ENCODE assay signal across 8 mouse cellular contexts in the genomic region with DNA sequence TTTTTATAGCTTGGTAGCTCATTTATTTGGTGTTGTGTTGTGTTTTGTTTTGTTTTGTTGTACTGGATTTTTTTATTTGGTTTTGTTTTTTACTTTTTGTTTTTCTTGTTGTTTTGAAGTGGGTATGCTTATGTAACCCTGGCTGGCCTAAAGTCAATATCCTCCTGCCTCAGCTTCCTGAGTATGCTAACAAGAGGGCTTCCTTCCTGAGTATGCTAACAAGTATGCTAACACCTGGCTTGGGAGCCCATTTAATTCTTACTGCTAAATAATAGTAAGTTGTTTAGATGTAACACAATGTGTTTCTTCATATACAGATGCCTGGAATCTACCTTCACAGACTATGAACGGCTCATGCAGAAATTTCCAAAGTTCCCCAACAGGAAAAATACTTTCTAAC. TPM values are rescaled to one million over a fixed set of nuclear protein-coding genes. Genes with fewer than 3 reads are reported as not detected.
DNase-seq lines count a peak whose midpoint lies in the region; ATAC-seq and TF ChIP-seq lines count a peak whose summit lies in the region.

No protein-coding gene starts in this region.

- peak overlapping the region; percentile 68 for H3K4me2 ChIP-seq in lung, postnatal 0 days (replicated peaks; ENCODE audit: low read depth, low read length)
- H3K4me2 ChIP-seq in intestine, embryonic 16.5 days (ENCODE audit: low read depth, low read length), result peak overlapping the region; percentile 61
- H3K4me2 ChIP-seq in stomach, embryonic 14.5 days (replicated peaks; ENCODE audit: low read depth, low read length), result peak overlapping the region; percentile 78

- H3K9me3 ChIP-seq in lung, postnatal 0 days (ENCODE audit: low read length), result no peaks in the 10 kb centered on the region
- no peaks in the 10 kb centered on the region for H3K9me3 ChIP-seq in intestine, embryonic 16.5 days (ENCODE audit: control insufficient read depth, low read length)
- no peaks in the 10 kb centered on the region for H3K9me3 ChIP-seq in stomach, embryonic 14.5 days (ENCODE audit: control insufficient read depth, low read depth, low read length)

- H3K4me1 ChIP-seq in lung, postnatal 0 days (ENCODE audit: insufficient read depth, low read depth, low read length), result peaks cover 7% of the 10 kb centered on the region; the same call in 1 of the 2 replicates
- peaks cover 14% of the 10 kb centered on the region for H3K4me1 ChIP-seq in intestine, embryonic 16.5 days (ENCODE audit: control insufficient read depth, insufficient read depth, low read length)
- peaks cover 4% of the 10 kb centered on the region; the same call in 1 of the 2 replicates for H3K4me1 ChIP-seq in stomach, embryonic 14.5 days (ENCODE audit: control insufficient read depth, insufficient read depth, low read length)

- no peaks in the 10 kb centered on the region for H3K27me3 ChIP-seq in lung, postnatal 0 days (replicated peaks; ENCODE audit: insufficient read depth, low read length)
- no peaks in the 10 kb centered on the region for H3K27me3 ChIP-seq in intestine, embryonic 16.5 days (replicated peaks; ENCODE audit: control insufficient read depth, insufficient read depth, low read length)
- no peaks in the 10 kb centered on the region for H3K27me3 ChIP-seq in stomach, embryonic 14.5 days (ENCODE audit: control insufficient read depth, insufficient read depth, low read length)

- DNase-seq in heart, adult 11 months, result peak; percentile 86
- no peak for DNase-seq in heart, postnatal 10 days
- peak; percentile 16 for DNase-seq in lung, postnatal 0 days (ENCODE audit: low spot score)
- no peak for DNase-seq in lung, postnatal 4 days
- DNase-seq in urinary bladder, postnatal 14 days (ENCODE audit: low spot score), result no peak
- no peak for DNase-seq in right cerebral cortex, postnatal 10 days (ENCODE audit: low spot score in 2 of 2)

- H3K36me3 ChIP-seq in lung, postnatal 0 days (ENCODE audit: insufficient read depth, low read length), result no peaks in the 10 kb centered on the region
- 0 out of 2 replicates have a peak, but pooled peaks cover 3% of the 10 kb centered on the region for H3K36me3 ChIP-seq in intestine, embryonic 16.5 days (ENCODE audit: control insufficient read depth, insufficient read depth, low read length)
- H3K36me3 ChIP-seq in stomach, embryonic 14.5 days (ENCODE audit: control insufficient read depth, insufficient read depth, low read length), result no peaks in the 10 kb centered on the region; the same call in 1 of the 2 replicates

- TF ChIP-seq EP300 in lung, postnatal 0 days (IDR thresholded peaks at IDR 0.05), result no peak

- peak overlapping the region; percentile 100; the same call in 1 of the 2 replicates for H3K27ac ChIP-seq in lung, postnatal 0 days (ENCODE audit: low read length)
- H3K27ac ChIP-seq in intestine, embryonic 16.5 days (ENCODE audit: low read length), result no peak overlapping the region
- no peak overlapping the region for H3K27ac ChIP-seq in stomach, embryonic 14.5 days (ENCODE audit: low read length)

- intact Hi-C loops in heart, postnatal 10 days (cut with DNase I), result loop anchor here (2.0 to 5.0 kb wide), 2 partner anchors 14 to 52 kb away; no protein-coding TSS in a partner anchor

- TF ChIP-seq CTCF in lung, postnatal 0 days (IDR thresholded peaks at IDR 0.05), result no peak

- 76% methylated on average over 1 of the region's 1 CpGs for WGBS in lung, postnatal 0 days
- 88% methylated on average over 1 of the region's 1 CpGs for WGBS in intestine, embryonic 16.5 days
- WGBS in stomach, embryonic 14.5 days, result 86% methylated on average over 1 of the region's 1 CpGs

- H3K4me3 ChIP-seq in lung, postnatal 0 days (ENCODE audit: low read depth, low read length), result peak overlapping the region; percentile 88; the same call in 1 of the 2 replicates
- H3K4me3 ChIP-seq in intestine, embryonic 16.5 days (ENCODE audit: low read length), result peak overlapping the region; percentile 98
- peak overlapping the region; percentile 92; the same call in 1 of the 2 replicates for H3K4me3 ChIP-seq in stomach, embryonic 14.5 days (ENCODE audit: low read depth, low read length)

- ATAC-seq in lung, postnatal 0 days, result no peak
- ATAC-seq in intestine, embryonic 16.5 days, result no peak
- no peak for ATAC-seq in stomach, embryonic 14.5 days (ENCODE audit: insufficient number of reproducible peaks, insufficient read depth, low FRiP score, low read depth)

- 0 out of 2 replicates have a peak overlapping the region, but pooled peaks have one; percentile 98 for H3K9ac ChIP-seq in lung, postnatal 0 days (replicated peaks; ENCODE audit: low read depth)
- H3K9ac ChIP-seq in intestine, embryonic 16.5 days (ENCODE audit: low read depth, low read length), result peak overlapping the region; percentile 100; the same call in 1 of the 2 replicates
- H3K9ac ChIP-seq in stomach, embryonic 14.5 days (replicated peaks; ENCODE audit: low read depth, low read length), result no peak overlapping the region

RNA-seq across cellular contexts. Expression of gene Hectd1, which starts 1.3 kb away (rescaled TPM):
- total RNA-seq in heart, postnatal 10 days (2021), result 10 to 100 TPM; 95.8 to 97.3 TPM
- 27.5 and 31.8 TPM in 2 replicates for polyA plus RNA-seq in lung, postnatal 0 days (2015; fragmentation: Nextera tagmentation; extraction: Ambion mirVana)
- polyA plus RNA-seq in intestine, embryonic 16.5 days (2015; fragmentation: Nextera tagmentation; extraction: Ambion mirVana), result 25.6 and 26.8 TPM in 2 replicates
- polyA plus RNA-seq in stomach, embryonic 14.5 days (2014; fragmentation: Nextera tagmentation; extraction: Ambion mirVana), result 52.3 and 55.1 TPM in 2 replicates

Comparison
In these comparisons a context has a peak if more than half of its experiments do, and no peak if none do; other contexts are left out.
1. DNase-seq: peak in heart, adult 11 months (single experiment) and lung, postnatal 0 days (single experiment); none in heart, postnatal 10 days (0 of 2), lung, postnatal 4 days (0 of 2), urinary bladder, postnatal 14 days (single experiment) and right cerebral cortex, postnatal 10 days (0 of 2).
2. Peak in every context shown above with its lines, with median percentiles within 50 percentile points of each other: H3K4me2 ChIP-seq and H3K4me3 ChIP-seq.